Mouse (Mus musculus) lung, embryonic 14.5 days (tissue): ENCODE measurements around the gene Csrnp1. TPM values are rescaled to one million over a fixed set of nuclear protein-coding genes. Genes with fewer than 3 reads are reported as not detected.
A peak's percentile ranks its signal among the peaks of the same experiment; 100 is the strongest.

Experiments used
- ATAC-seq: fragments of 200-750 bp; cut with Nextera tagmentation; 2 replicates; pipeline ENCODE4 v1.8.0; 2017; ENCODE audit warnings: mild to moderate bottlenecking, moderate TSS enrichment, moderate library complexity; ENCODE audit not compliant: insufficient read depth
- DNase-seq: peaks from one replicate; pipeline ENCODE4 v3.0.0-alpha.2; 2015
- H3K27ac ChIP-seq: fragments of 300-500 bp; sonication (generic); 2 replicates; pipeline ENCODE4 v1.5.1; 2014; ENCODE audit warnings: low read depth, mild to moderate bottlenecking, moderate library complexity
- H3K27me3 ChIP-seq: fragments of 300-500 bp; sonication (generic); 2 replicates; pipeline ENCODE4 v1.6.1; 2014; ENCODE audit warnings: low read length, control low read depth; ENCODE audit not compliant: insufficient read depth
- H3K36me3 ChIP-seq: fragments of 300-500 bp; sonication (generic); 2 replicates; pipeline ENCODE4 v1.6.1; 2014; ENCODE audit warnings: control low read depth; ENCODE audit not compliant: insufficient read depth
- H3K4me1 ChIP-seq: fragments of 300-500 bp; sonication (generic); 2 replicates; pipeline ENCODE4 v1.6.1; 2014; ENCODE audit warnings: antibody characterized with exemption, control low read depth; ENCODE audit not compliant: insufficient read depth
- H3K4me2 ChIP-seq: fragments of 300-500 bp; sonication (generic); 2 replicates; pipeline ENCODE4 v1.6.1; 2014; ENCODE audit warnings: mild to moderate bottlenecking
- H3K4me3 ChIP-seq: fragments of 300-500 bp; sonication (generic); 2 replicates; pipeline ENCODE4 v1.5.1; 2014; ENCODE audit warnings: low read depth, low read length
- H3K9ac ChIP-seq: fragments of 300-500 bp; sonication (generic); 2 replicates; pipeline ENCODE4 v1.6.1; 2014
- H3K9me3 ChIP-seq: fragments of 300-500 bp; sonication (generic); 2 replicates; pipeline ENCODE4 v1.6.1; 2016; ENCODE audit warnings: low read depth, low read length, control low read depth
- CTCF ChIP-seq: IDR thresholded peaks from 2 replicates; pipeline ENCODE4 v1.5.1; 2016; ENCODE audit warnings: antibody characterized with exemption, low read depth
- WGBS: fragments of 180-500 bp; shearing (Covaris S2); extraction: QIAGEN DNeasy Blood & Tissue Kit; methylation state at CpG from one replicate; pipeline ENCODE4 v1.1.7; 2014; 5-methylcytosine and 5-hydroxymethylcytosine counted together
- polyA plus RNA-seq: library from polyadenylated mRNA; unstranded; fragments of >200 nt; fragmentation: Nextera tagmentation; extraction: Ambion mirVana; gene quantifications from 2 replicates; pipeline ENCODE4 v1.2.1, GENCODE M21; 2014

Gene Csrnp1
- polyA plus RNA-seq, 1 experiment from 2014 or later = 2.2 TPM

DNA sequence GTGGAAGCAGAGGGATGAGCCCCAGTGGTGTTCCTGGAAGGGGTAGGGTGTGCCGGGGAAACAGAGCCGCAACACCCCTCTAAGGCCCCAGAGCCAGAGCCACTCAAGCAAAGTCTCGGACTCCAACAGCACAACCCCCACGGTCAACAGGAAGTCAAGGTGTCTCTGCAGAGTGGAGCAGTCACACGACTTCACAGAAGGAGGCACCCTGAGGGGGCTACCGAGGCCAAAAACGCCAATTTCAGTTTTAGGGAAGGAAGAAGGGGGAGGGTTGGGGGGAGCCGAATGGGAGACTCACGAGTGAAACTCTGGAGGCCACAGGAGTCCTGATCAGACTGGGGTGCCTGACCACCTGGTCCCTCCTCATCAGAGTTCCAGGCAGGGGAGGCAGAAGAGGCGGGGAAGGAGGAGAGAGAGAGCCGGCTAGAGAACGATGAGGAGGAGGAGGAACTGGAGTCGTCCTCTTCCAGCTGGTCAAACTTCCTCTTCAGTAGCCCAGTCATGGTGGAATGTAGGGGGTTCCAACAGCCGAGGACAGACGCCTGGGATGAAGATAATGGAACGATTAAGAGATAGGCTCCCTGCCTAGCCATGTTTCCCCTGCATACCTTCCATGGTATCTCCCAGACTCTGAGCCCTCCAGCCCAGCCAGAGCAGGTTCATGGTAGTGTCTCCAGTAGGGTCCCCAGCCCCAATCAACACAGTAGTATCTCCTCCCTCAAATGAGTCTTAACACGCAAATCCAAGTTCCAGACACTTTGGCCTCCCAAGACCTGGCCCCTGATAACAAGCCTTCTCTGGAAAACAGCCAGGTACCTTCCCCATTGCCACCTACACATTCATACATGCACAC is 7.5 kb downstream of the Csrnp1 start:
- Histone ChIP-seq H3K36me3 (peaks cover 32% of the 10 kb centered on the region), H3K4me1 (peaks cover 50% of the 10 kb centered on the region), H3K27me3 (no peaks in the 10 kb centered on the region), H3K9ac (no peak overlapping the region), H3K9me3 (no peaks in the 10 kb centered on the region), H3K27ac (no peak overlapping the region), H3K4me2 (peak overlapping the region; percentile 32; the same call in 1 of the 2 replicates), H3K4me3 (no peak overlapping the region)
- TF ChIP-seq CTCF = no peak
- 20% methylated on average over 17 of the region's 17 CpGs for WGBS
- DNase-seq (no peak), ATAC-seq (no peak)

DNA sequence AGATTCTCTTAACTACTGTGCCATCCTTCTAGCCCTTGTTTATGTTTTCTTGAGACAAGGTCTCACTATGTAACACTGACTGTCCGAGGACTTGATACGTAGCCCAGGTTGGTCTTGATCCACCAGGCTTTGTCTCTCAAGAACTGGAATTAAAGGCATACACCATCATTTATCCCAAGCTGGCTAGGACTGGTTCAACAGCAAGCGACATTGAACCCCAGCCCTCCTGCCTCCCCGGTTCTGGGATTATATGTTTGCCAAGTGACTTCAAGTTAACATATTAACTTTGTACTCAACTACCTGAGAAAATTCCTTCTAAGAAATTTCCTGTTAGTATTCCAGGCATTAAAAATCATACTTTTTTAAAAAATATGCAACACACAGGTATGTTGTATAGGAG is 9.2 kb downstream of the Csrnp1 start:
- WGBS = 82% methylated on average over 4 of the region's 4 CpGs
- no peaks in the 10 kb centered on the region for H3K27me3 ChIP-seq
- ATAC-seq (no peak), DNase-seq (no peak)
- no peak overlapping the region for H3K4me2 ChIP-seq
- peaks cover 42% of the 10 kb centered on the region for H3K4me1 ChIP-seq
- peaks cover 41% of the 10 kb centered on the region for H3K36me3 ChIP-seq
- no peak overlapping the region for H3K9ac ChIP-seq
- H3K4me3 ChIP-seq = no peak overlapping the region
- H3K9me3 ChIP-seq = no peaks in the 10 kb centered on the region
- TF ChIP-seq CTCF = no peak
- H3K27ac ChIP-seq = no peak overlapping the region

- Histone ChIP-seq H3K9me3 (no peaks in the 10 kb centered on the region), H3K9ac (no peak overlapping the region), H3K36me3 (peaks cover 41% of the 10 kb centered on the region), H3K4me1 (peaks cover 38% of the 10 kb centered on the region), H3K27me3 (no peaks in the 10 kb centered on the region), H3K4me3 (no peak overlapping the region), H3K4me2 (no peak overlapping the region), H3K27ac (no peak overlapping the region)
- DNase-seq (no peak), ATAC-seq (no peak)
- 73% methylated on average over 5 of the region's 5 CpGs for whole genome bisulfite sequencing
- TF ChIP-seq CTCF = peak; percentile 33
Observed at GRCm38 (mm10) chr9:119974609-119975008, 9.8 kb downstream of the Csrnp1 start.

- ATAC-seq = no peak
- Histone ChIP-seq H3K4me3 (no peak overlapping the region), H3K36me3 (peaks cover 41% of the 10 kb centered on the region), H3K4me1 (peaks cover 33% of the 10 kb centered on the region), H3K9me3 (no peaks in the 10 kb centered on the region), H3K27ac (no peak overlapping the region), H3K4me2 (no peak overlapping the region), H3K9ac (no peak overlapping the region), H3K27me3 (no peaks in the 10 kb centered on the region)
- WGBS = 92% methylated on average over 27 of the region's 27 CpGs
- no peak for DNase-seq
- peak; percentile 63 for TF ChIP-seq CTCF
Observed at GRCm38 (mm10) chr9:119973869-119974520, 10.5 kb downstream of the Csrnp1 start.

DNA sequence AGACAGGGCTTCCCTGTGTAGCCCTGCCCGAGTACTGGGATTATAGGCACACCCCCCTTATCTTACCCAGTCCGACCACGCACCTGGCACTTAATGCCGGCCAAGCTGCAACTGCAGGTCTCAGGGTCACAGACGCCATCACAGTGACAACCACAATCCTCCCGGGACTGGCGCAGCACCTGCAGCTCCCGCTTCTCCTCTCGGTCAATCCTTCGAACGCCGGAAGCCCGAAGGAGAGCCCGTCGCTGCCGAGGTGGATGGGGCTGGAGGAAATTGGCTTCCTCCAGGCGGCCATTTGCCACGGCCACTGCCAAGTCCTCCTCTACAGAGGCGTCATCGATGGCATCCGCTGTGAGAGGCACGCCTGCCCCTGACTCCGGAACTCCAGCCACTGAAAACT is 11.2 kb downstream of the Csrnp1 start:
- DNase-seq (no peak), ATAC-seq (no peak)
- WGBS = 89% methylated on average over 23 of the region's 23 CpGs
- Histone ChIP-seq H3K9ac (no peak overlapping the region), H3K36me3 (peaks cover 41% of the 10 kb centered on the region), H3K27me3 (no peaks in the 10 kb centered on the region), H3K4me1 (peaks cover 27% of the 10 kb centered on the region), H3K27ac (no peak overlapping the region), H3K4me2 (no peak overlapping the region), H3K4me3 (no peak overlapping the region), H3K9me3 (no peaks in the 10 kb centered on the region)
- TF ChIP-seq CTCF = no peak

DNA sequence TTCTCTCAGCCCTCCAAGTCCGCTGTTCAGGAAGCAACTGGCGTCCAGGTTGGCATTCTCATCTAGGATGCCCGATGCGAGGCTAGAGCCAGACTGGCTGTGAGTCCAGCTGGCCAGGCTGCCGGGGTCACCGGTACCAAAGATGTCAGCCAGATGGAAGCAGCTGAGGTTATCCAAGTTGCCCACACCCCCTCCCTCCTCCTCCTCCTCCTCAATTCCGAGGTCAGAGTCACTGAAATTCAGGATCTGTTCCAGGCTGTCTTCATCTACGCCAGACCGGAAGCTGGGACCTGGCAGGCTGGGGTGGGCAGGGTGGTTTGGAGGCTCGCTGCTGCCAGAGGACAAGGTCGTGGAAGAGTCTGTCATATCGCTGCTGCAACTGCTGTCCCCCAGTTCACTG is 11.9 kb downstream of the Csrnp1 start:
- Histone ChIP-seq H3K9me3 (no peaks in the 10 kb centered on the region), H3K4me3 (no peak overlapping the region), H3K9ac (no peak overlapping the region), H3K27me3 (no peaks in the 10 kb centered on the region), H3K27ac (no peak overlapping the region), H3K4me1 (peaks cover 20% of the 10 kb centered on the region), H3K4me2 (no peak overlapping the region), H3K36me3 (peaks cover 41% of the 10 kb centered on the region)
- 82% methylated on average over 12 of the region's 12 CpGs for WGBS
- no peak for TF ChIP-seq CTCF
- DNase-seq = no peak
- no peak for ATAC-seq

GRCm38 (mm10) chr9:119972166-119972565 is 12.3 kb downstream of the Csrnp1 start:
- Histone ChIP-seq H3K4me3 (no peak overlapping the region), H3K27me3 (no peaks in the 10 kb centered on the region), H3K4me2 (no peak overlapping the region), H3K9ac (no peak overlapping the region), H3K9me3 (no peaks in the 10 kb centered on the region), H3K4me1 (peaks cover 16% of the 10 kb centered on the region; the same call in 1 of the 2 replicates), H3K27ac (no peak overlapping the region), H3K36me3 (peaks cover 41% of the 10 kb centered on the region)
- TF ChIP-seq CTCF = no peak
- DNase-seq (no peak), ATAC-seq (no peak)
- WGBS = 93% methylated on average over 10 of the region's 10 CpGs
